Mouse (Mus musculus) retina, postnatal 1 day (tissue): Measurements from ENCODE around the gene Gba2.
"Not testable (repeated sequence)": the region's sequence is repeated elsewhere in the genome, so short reads cannot be mapped to it uniquely, and the experiment has no call there.

ENCODE experiments used
- DNase-seq: peaks from one replicate; pipeline ENCODE4 v3.0.0-alpha.2; 2012

Gba2 gene

GRCm38 (mm10) chr4:43551854-43552253 lies 26.8 kb downstream of the Gba2 start:
- not testable (repeated sequence) for DNase-seq

GRCm38 (mm10) chr4:43549055-43549454 lies 29.6 kb downstream of the Gba2 start:
- DNase-seq: no peak

- no peak for DNase-seq
These were observed 31.5 kb downstream of the Gba2 start for GRCm38 (mm10) chr4:43547160-43547559.

- no peak for DNase-seq
These were observed 32.2 kb downstream of the Gba2 start for GRCm38 (mm10) chr4:43546375-43547047.

GRCm38 (mm10) chr4:43542044-43542443 lies 36.6 kb downstream of the Gba2 start:
- no peak for DNase-seq

GRCm38 (mm10) chr4:43536031-43536430 lies 42.6 kb downstream of the Gba2 start:
- DNase-seq: no peak

- no peak for DNase-seq
These were observed 43.0 kb downstream of the Gba2 start for GRCm38 (mm10) chr4:43535628-43536027.

GRCm38 (mm10) chr4:43533270-43533669 lies 45.4 kb downstream of the Gba2 start:
- no peak for DNase-seq

- DNase-seq: peak; percentile 76
These were observed 48.1 kb downstream of the Gba2 start for GRCm38 (mm10) chr4:43530581-43530980.

- peak; percentile 26 for DNase-seq
These were observed 48.6 kb downstream of the Gba2 start for GRCm38 (mm10) chr4:43530081-43530501.

- peak; percentile 21 for DNase-seq
These were observed 50.2 kb downstream of the Gba2 start for GRCm38 (mm10) chr4:43528487-43528886.

GRCm38 (mm10) chr4:43527880-43528279 lies 50.8 kb downstream of the Gba2 start:
- DNase-seq: peak; percentile 23

- peak; percentile 84 for DNase-seq
These were observed 58.7 kb downstream of the Gba2 start for GRCm38 (mm10) chr4:43519956-43520355.

- no peak for DNase-seq
These were observed 59.1 kb downstream of the Gba2 start for GRCm38 (mm10) chr4:43519551-43519950.
